Mouse (Mus musculus): ENCODE measurements around the gene Itpripl2. TPM values are rescaled to one million over a fixed set of nuclear protein-coding genes. Genes with fewer than 3 reads are reported as not detected.
A peak's percentile ranks its signal among the peaks of the same experiment; 100 is the strongest.

Itpripl2 gene
- 1.3 and 1.6 TPM in 2 replicates for polyA plus RNA-seq (2016; fragmentation: Nextera tagmentation; extraction: Ambion mirVana)

- Histone ChIP-seq H3K27ac (replicated peaks) (peak within 1 kb of the TSS; percentile 93), H3K4me1 (peaks cover 40% of the 10 kb centered on the region), H3K27me3 (replicated peaks; ENCODE audit: low read depth, poor library complexity, severe bottlenecking) (peaks cover 63% of the 10 kb centered on the region), H3K36me3 (replicated peaks) (peaks cover 8% of the 10 kb centered on the region), H3K4me3 (peak within 1 kb of the TSS; percentile 83), H3K9me3 (0 out of 2 replicates have a peak, but pooled peaks cover 5% of the 10 kb centered on the region)
- WGBS: 0% methylated on average over 55 of the region's 55 CpGs
- peak; percentile 89 for DNase-seq (ENCODE audit: low spot score)
Measured at GRCm38 (mm10) chr7:118491431-118492147, at the start of gene Itpripl2. Gene Itpripl2, minus strand, starts transcription at chr7:118491975.

GRCm38 (mm10) chr7:118535076-118535475, 43.3 kb upstream of the Itpripl2 start:
- WGBS: 87% methylated on average over 4 of the region's 4 CpGs
- no peak for DNase-seq (ENCODE audit: low spot score)
- H3K4me1 ChIP-seq: peaks cover 12% of the 10 kb centered on the region; the same call in 1 of the 2 replicates
- H3K36me3 ChIP-seq (replicated peaks): peaks cover 4% of the 10 kb centered on the region; the same call in 1 of the 2 replicates
- no peaks in the 10 kb centered on the region for H3K27me3 ChIP-seq (replicated peaks; ENCODE audit: low read depth, poor library complexity, severe bottlenecking)
- H3K9me3 ChIP-seq: no peaks in the 10 kb centered on the region
- no peak overlapping the region for H3K27ac ChIP-seq (replicated peaks)
- no peak overlapping the region for H3K4me3 ChIP-seq

GRCm38 (mm10) chr7:118534326-118534725, 42.6 kb upstream of the Itpripl2 start:
- no peaks in the 10 kb centered on the region for H3K27me3 ChIP-seq (replicated peaks; ENCODE audit: low read depth, poor library complexity, severe bottlenecking)
- H3K4me3 ChIP-seq: no peak overlapping the region
- DNase-seq (ENCODE audit: low spot score): no peak
- peaks cover 4% of the 10 kb centered on the region for H3K36me3 ChIP-seq (replicated peaks)
- H3K4me1 ChIP-seq: peaks cover 12% of the 10 kb centered on the region; the same call in 1 of the 2 replicates
- H3K27ac ChIP-seq (replicated peaks): no peak overlapping the region
- 77% methylated on average over 3 of the region's 3 CpGs for WGBS
- H3K9me3 ChIP-seq: no peaks in the 10 kb centered on the region

- no peaks in the 10 kb centered on the region for H3K9me3 ChIP-seq
- WGBS: under 1% methylated on average over 31 of the region's 31 CpGs
- peak within 1 kb of the TSS; percentile 83 for H3K4me3 ChIP-seq
- peaks cover 12% of the 10 kb centered on the region; the same call in 1 of the 2 replicates for H3K4me1 ChIP-seq
- H3K36me3 ChIP-seq (replicated peaks): peaks cover 13% of the 10 kb centered on the region
- H3K27ac ChIP-seq (replicated peaks): peak within 1 kb of the TSS; percentile 98
- peak; percentile 95 for DNase-seq (ENCODE audit: low spot score)
- H3K27me3 ChIP-seq (replicated peaks; ENCODE audit: low read depth, poor library complexity, severe bottlenecking): no peaks in the 10 kb centered on the region
Measured at GRCm38 (mm10) chr7:118533178-118533578, 41.4 kb upstream of the Itpripl2 start, which contains the start of gene Coq7. Gene Coq7, minus strand, starts transcription at chr7:118533356.

GRCm38 (mm10) chr7:118532519-118533177, 40.9 kb upstream of the Itpripl2 start:
- no peaks in the 10 kb centered on the region for H3K9me3 ChIP-seq
- peaks cover 12% of the 10 kb centered on the region; the same call in 1 of the 2 replicates for H3K4me1 ChIP-seq
- H3K27ac ChIP-seq (replicated peaks): peak overlapping the region; percentile 98
- peaks cover 18% of the 10 kb centered on the region for H3K36me3 ChIP-seq (replicated peaks)
- H3K4me3 ChIP-seq: peak overlapping the region; percentile 83
- 1% methylated on average over 36 of the region's 36 CpGs for WGBS
- no peaks in the 10 kb centered on the region for H3K27me3 ChIP-seq (replicated peaks; ENCODE audit: low read depth, poor library complexity, severe bottlenecking)
- peak; percentile 96 for DNase-seq (ENCODE audit: low spot score)

- H3K4me1 ChIP-seq: peaks cover 2% of the 10 kb centered on the region; the same call in 1 of the 2 replicates
- no peaks in the 10 kb centered on the region for H3K9me3 ChIP-seq
- H3K27ac ChIP-seq (replicated peaks): no peak overlapping the region
- no peak overlapping the region for H3K4me3 ChIP-seq
- DNase-seq (ENCODE audit: low spot score): no peak
- H3K36me3 ChIP-seq (replicated peaks): peaks cover 62% of the 10 kb centered on the region
- no peaks in the 10 kb centered on the region for H3K27me3 ChIP-seq (replicated peaks; ENCODE audit: low read depth, poor library complexity, severe bottlenecking)
- 84% methylated on average over 4 of the region's 4 CpGs for WGBS
Measured at GRCm38 (mm10) chr7:118526967-118527366, 35.2 kb upstream of the Itpripl2 start.

- Histone ChIP-seq H3K36me3 (replicated peaks) (peaks cover 39% of the 10 kb centered on the region), H3K4me3 (no peak overlapping the region), H3K27me3 (replicated peaks; ENCODE audit: low read depth, poor library complexity, severe bottlenecking) (no peaks in the 10 kb centered on the region; the same call in 1 of the 2 replicates), H3K4me1 (peaks cover 7% of the 10 kb centered on the region; the same call in 1 of the 2 replicates), H3K27ac (replicated peaks) (no peak overlapping the region), H3K9me3 (no peaks in the 10 kb centered on the region)
- no peak for DNase-seq (ENCODE audit: low spot score)
- WGBS: 84% methylated on average over 5 of the region's 5 CpGs
Measured at GRCm38 (mm10) chr7:118522077-118522476, 30.3 kb upstream of the Itpripl2 start.

GRCm38 (mm10) chr7:118519661-118520060, 27.9 kb upstream of the Itpripl2 start:
- H3K9me3 ChIP-seq: no peaks in the 10 kb centered on the region
- peaks cover 14% of the 10 kb centered on the region for H3K36me3 ChIP-seq (replicated peaks)
- DNase-seq (ENCODE audit: low spot score): no peak
- H3K27ac ChIP-seq (replicated peaks): no peak overlapping the region
- 86% methylated on average over 8 of the region's 8 CpGs for WGBS
- peaks cover 7% of the 10 kb centered on the region; the same call in 1 of the 2 replicates for H3K4me1 ChIP-seq
- H3K4me3 ChIP-seq: no peak overlapping the region
- no peaks in the 10 kb centered on the region; the same call in 1 of the 2 replicates for H3K27me3 ChIP-seq (replicated peaks; ENCODE audit: low read depth, poor library complexity, severe bottlenecking)

- Histone ChIP-seq H3K4me3 (no peak overlapping the region), H3K36me3 (replicated peaks) (peaks cover 9% of the 10 kb centered on the region), H3K27me3 (replicated peaks; ENCODE audit: low read depth, poor library complexity, severe bottlenecking) (no peaks in the 10 kb centered on the region; the same call in 1 of the 2 replicates), H3K27ac (replicated peaks) (peak overlapping the region; percentile 32; the same call in 1 of the 2 replicates), H3K4me1 (peaks cover 7% of the 10 kb centered on the region; the same call in 1 of the 2 replicates), H3K9me3 (no peaks in the 10 kb centered on the region)
- 3% methylated on average over 18 of the region's 18 CpGs for WGBS
- peak; percentile 88 for DNase-seq (ENCODE audit: low spot score)
Measured at GRCm38 (mm10) chr7:118518687-118519086, 26.9 kb upstream of the Itpripl2 start.

- no peak overlapping the region for H3K4me3 ChIP-seq
- H3K27ac ChIP-seq (replicated peaks): no peak overlapping the region
- WGBS: 68% methylated on average over 2 of the region's 2 CpGs
- peaks cover 6% of the 10 kb centered on the region for H3K36me3 ChIP-seq (replicated peaks)
- no peaks in the 10 kb centered on the region for H3K9me3 ChIP-seq
- peaks cover 14% of the 10 kb centered on the region for H3K4me1 ChIP-seq
- H3K27me3 ChIP-seq (replicated peaks; ENCODE audit: low read depth, poor library complexity, severe bottlenecking): no peaks in the 10 kb centered on the region; the same call in 1 of the 2 replicates
- peak; percentile 48 for DNase-seq (ENCODE audit: low spot score)
Measured at GRCm38 (mm10) chr7:118517819-118518218, 26.0 kb upstream of the Itpripl2 start.

- Histone ChIP-seq H3K4me1 (peaks cover 14% of the 10 kb centered on the region), H3K27ac (replicated peaks) (no peak overlapping the region), H3K27me3 (replicated peaks; ENCODE audit: low read depth, poor library complexity, severe bottlenecking) (no peaks in the 10 kb centered on the region), H3K36me3 (replicated peaks) (no peaks in the 10 kb centered on the region), H3K9me3 (no peaks in the 10 kb centered on the region), H3K4me3 (no peak overlapping the region)
- 82% methylated on average over 7 of the region's 7 CpGs for WGBS
- DNase-seq (ENCODE audit: low spot score): no peak
Measured at GRCm38 (mm10) chr7:118508556-118508955, 16.8 kb upstream of the Itpripl2 start.

- H3K27me3 ChIP-seq (replicated peaks; ENCODE audit: low read depth, poor library complexity, severe bottlenecking): no peaks in the 10 kb centered on the region
- peaks cover 8% of the 10 kb centered on the region; the same call in 1 of the 2 replicates for H3K4me1 ChIP-seq
- H3K36me3 ChIP-seq (replicated peaks): no peaks in the 10 kb centered on the region
- no peak for DNase-seq (ENCODE audit: low spot score)
- H3K4me3 ChIP-seq: no peak overlapping the region
- WGBS: 61% methylated on average over 4 of the region's 4 CpGs
- H3K27ac ChIP-seq (replicated peaks): no peak overlapping the region
- H3K9me3 ChIP-seq: no peaks in the 10 kb centered on the region
Measured at GRCm38 (mm10) chr7:118503844-118504243, 12.1 kb upstream of the Itpripl2 start.
